Mouse (Mus musculus): ENCODE results near the gene Rln3. TPM values are rescaled to one million over a fixed set of nuclear protein-coding genes. Genes with fewer than 3 reads are reported as not detected.

Gene Rln3
- total and polyA plus RNA-seq, 3 experiments = not detected

DNA sequence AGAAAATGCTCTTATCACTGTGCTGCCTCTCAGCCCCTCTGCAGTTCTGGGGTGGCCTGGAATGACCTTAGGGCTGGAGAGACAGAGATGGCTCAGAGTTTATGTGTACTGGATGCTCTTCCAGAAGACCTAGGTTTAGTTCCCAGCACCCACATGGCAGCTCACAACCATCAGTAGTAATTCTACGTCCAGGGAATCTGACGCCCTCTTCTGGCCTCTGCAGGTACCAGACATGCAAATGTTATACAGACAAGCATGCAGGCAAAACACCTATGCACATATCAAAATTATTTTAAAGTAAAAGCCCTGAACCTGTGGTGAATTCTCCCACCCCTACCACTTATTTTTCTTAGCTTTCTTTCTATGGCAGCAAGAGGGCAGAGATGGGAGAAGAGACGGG, 1.7 kb upstream of the Rln3 start:
- Histone ChIP-seq H3K79me2 (replicated peaks; ENCODE audit: control insufficient read depth, extremely low read depth, insufficient read depth, poor library complexity, severe bottlenecking) (no peaks in the 10 kb centered on the region), H3K4me1 (ENCODE audit: control insufficient read depth in 1 of 2, insufficient read depth in 2 of 2) (peaks cover 6 to 14% of the 10 kb centered on the region in 2 experiments), H3K9me3 (replicated peaks; ENCODE audit: low read length) (peaks cover 3% of the 10 kb centered on the region), H3K27me3 (replicated peaks) (peaks cover 14% of the 10 kb centered on the region), H3K36me3 (replicated peaks in 1 of 2; ENCODE audit: control insufficient read depth in 1 of 2, insufficient read depth in 1 of 2, low read length in 1 of 2) (no peaks in the 10 kb centered on the region), H3K4me3 (replicated peaks in 1 of 3; ENCODE audit: low read depth in 2 of 3, low read length in 2 of 3, poor library complexity in 1 of 3) (no peak overlapping the region), H3K27ac (ENCODE audit: insufficient read depth, low read depth) (no peak overlapping the region), H3K4me2 (ENCODE audit: insufficient read depth, low read depth, poor library complexity, severe bottlenecking) (no peak overlapping the region), H3K9ac (ENCODE audit: insufficient read depth, low read depth) (no peak overlapping the region)
- dilution Hi-C loops (cut with MboI; ENCODE audit: extremely low pct_ligation_motif_present, extremely low pct_unique_long_range_greater_than_20kb, low sequenced_read_pairs) (no loop called here), in situ Hi-C loops (cut with MboI; ENCODE audit: low pct_ligation_motif_present, low pct_unique_long_range_greater_than_20kb, low sequenced_read_pairs) (loop anchor here (25.0 kb wide), 1 partner anchor 291 kb away; no protein-coding TSS in a partner anchor)
- no peak for DNase-seq (ENCODE audit: extremely low read depth)
- TF ChIP-seq IRF4 (IDR thresholded peaks at IDR 0.05; ENCODE audit: low read depth, low read length) (no peak), MEF2A (IDR thresholded peaks at IDR 0.05; ENCODE audit: borderline replicate concordance, low read depth, low read length) (no peak), POLR2AphosphoS2 (IDR thresholded peaks at IDR 0.05; ENCODE audit: low read depth, low read length) (no peak), ZKSCAN1 (IDR thresholded peaks at IDR 0.05; ENCODE audit: borderline replicate concordance, low read depth, low read length) (no peak), MAFK (IDR thresholded peaks at IDR 0.05; ENCODE audit: insufficient replicate concordance, low read length) (no peak), ETS1 (conservative IDR thresholded peaks at IDR 0.05; ENCODE audit: low read depth, low read length) (no peak), ZC3H11A (IDR thresholded peaks at IDR 0.05; ENCODE audit: low read depth, low read length) (no peak), CHD2 (IDR thresholded peaks at IDR 0.05; ENCODE audit: low read length) (no peak), CHD1 (IDR thresholded peaks at IDR 0.05; ENCODE audit: low read depth, low read length) (no peak), EP300 (IDR thresholded peaks at IDR 0.05; ENCODE audit: low read length) (no peak), ELF1 (IDR thresholded peaks at IDR 0.05; ENCODE audit: low read depth, low read length) (no peak)

DNA sequence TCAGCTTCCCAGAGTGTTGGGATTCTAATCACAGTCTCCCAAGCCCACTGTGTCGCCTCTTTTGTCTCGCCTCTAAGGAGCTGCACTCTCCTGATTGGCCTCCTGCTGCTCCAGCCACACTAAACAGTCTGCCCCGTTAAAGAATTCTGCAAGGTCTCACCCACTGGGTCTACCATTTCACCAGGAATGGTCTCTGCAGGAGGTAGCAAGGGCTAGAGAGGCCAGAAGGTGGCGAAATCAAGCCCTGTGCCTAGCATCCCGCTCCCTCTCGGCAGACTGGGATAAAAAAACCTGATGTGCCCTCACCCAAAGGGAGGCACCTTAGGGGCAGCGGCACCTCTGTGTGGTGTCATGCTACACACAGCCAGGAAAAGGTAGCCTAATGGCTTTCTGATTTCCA, 697 bp downstream of the Rln3 start:
- no peak for TF ChIP-seq SMC3 (IDR thresholded peaks at IDR 0.05; ENCODE audit: low read depth, low read length)
- TF ChIP-seq TBP (conservative IDR thresholded peaks at IDR 0.05; ENCODE audit: low read depth, low read length) = no peak
- no peak for TF ChIP-seq TCF12 (IDR thresholded peaks at IDR 0.05; ENCODE audit: low read depth, low read length)
- no peak for TF ChIP-seq CTCF (conservative IDR thresholded peaks at IDR 0.05 in 1 of 2, IDR thresholded peaks at IDR 0.05 in 1 of 2; ENCODE audit: low read depth in 2 of 2, low read length in 2 of 2)
- no peak for TF ChIP-seq USF1 (IDR thresholded peaks at IDR 0.05; ENCODE audit: low read depth, low read length)
- no peak for TF ChIP-seq JUND (conservative IDR thresholded peaks at IDR 0.05; ENCODE audit: low read depth, low read length)
- no peak for TF ChIP-seq HCFC1 (IDR thresholded peaks at IDR 0.05; ENCODE audit: low read depth, low read length)
- TF ChIP-seq POLR2AphosphoS2 (IDR thresholded peaks at IDR 0.05; ENCODE audit: low read depth, low read length) = no peak
- TF ChIP-seq JUN (IDR thresholded peaks at IDR 0.05; ENCODE audit: insufficient read depth, low read depth, low read length) = no peak
- no peak for TF ChIP-seq CHD2 (IDR thresholded peaks at IDR 0.05; ENCODE audit: low read length)
- TF ChIP-seq E2F4 (IDR thresholded peaks at IDR 0.05; ENCODE audit: insufficient replicate concordance, low read depth, low read length) = no peak
- Histone ChIP-seq H3K4me3 (replicated peaks in 1 of 3; ENCODE audit: low read depth in 2 of 3, low read length in 2 of 3, poor library complexity in 1 of 3) (no peak overlapping the region), H3K27me3 (replicated peaks) (peaks cover 14% of the 10 kb centered on the region), H3K9ac (ENCODE audit: insufficient read depth, low read depth) (no peak overlapping the region), H3K4me2 (ENCODE audit: insufficient read depth, low read depth, poor library complexity, severe bottlenecking) (no peak overlapping the region), H3K27ac (ENCODE audit: insufficient read depth, low read depth) (no peak overlapping the region), H3K4me1 (ENCODE audit: control insufficient read depth in 1 of 2, insufficient read depth in 2 of 2) (peaks cover 6 to 20% of the 10 kb centered on the region in 2 experiments), H3K36me3 (replicated peaks in 1 of 2; ENCODE audit: control insufficient read depth in 1 of 2, insufficient read depth in 1 of 2, low read length in 1 of 2) (peaks cover 0 to 7% of the 10 kb centered on the region in 2 experiments), H3K79me2 (replicated peaks; ENCODE audit: control insufficient read depth, extremely low read depth, insufficient read depth, poor library complexity, severe bottlenecking) (no peaks in the 10 kb centered on the region), H3K9me3 (replicated peaks; ENCODE audit: low read length) (peaks cover 3% of the 10 kb centered on the region)
- in situ Hi-C loops (cut with MboI; ENCODE audit: low pct_ligation_motif_present, low pct_unique_long_range_greater_than_20kb, low sequenced_read_pairs) (loop anchor here (25.0 kb wide), 1 partner anchor 293 kb away; no protein-coding TSS in a partner anchor), dilution Hi-C loops (cut with MboI; ENCODE audit: extremely low pct_ligation_motif_present, extremely low pct_unique_long_range_greater_than_20kb, low sequenced_read_pairs) (no loop called here)
- DNase-seq (ENCODE audit: extremely low read depth) = no peak
